Mouse (Mus musculus): Measurements from ENCODE around the gene Clca3a1.

DNA sequence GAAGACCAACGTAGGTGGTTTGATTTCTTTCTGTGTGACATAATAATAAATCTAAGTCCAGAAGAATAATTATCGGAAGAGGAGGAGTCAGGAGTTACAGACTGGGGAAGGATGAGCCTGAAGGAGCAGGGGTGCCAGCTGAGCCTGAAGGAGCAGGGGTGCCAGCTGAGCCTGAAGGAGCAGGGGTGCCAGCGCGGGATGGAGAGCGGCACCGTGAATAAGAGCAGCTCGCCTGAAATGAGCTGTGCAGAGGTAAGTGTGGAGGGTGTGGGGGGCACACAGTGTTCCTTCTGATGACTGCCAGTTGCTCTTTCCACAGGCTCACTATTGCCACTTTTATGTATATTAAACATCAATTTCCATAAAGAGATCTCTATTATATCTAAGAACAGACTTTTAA, 45.7 kb downstream of the Clca3a1 start:
- TF ChIP-seq CTCF (IDR thresholded peaks at IDR 0.05; ENCODE audit: control insufficient read depth, insufficient read depth, insufficient replicate concordance, low read depth, low read length) = no peak
- TF ChIP-seq POLR2A (IDR thresholded peaks at IDR 0.05; ENCODE audit: control insufficient read depth, low read depth, low read length) = no peak

Data from testis, adult 2 months (tissue).